Comparison of ENCODE assay signal across 8 mouse cellular contexts in genomic region chr1:180794170-180794569, GRCm38 (mm10). TPM values are rescaled to one million over a fixed set of nuclear protein-coding genes. Genes with fewer than 3 reads are reported as not detected.
DNase-seq lines count a peak whose midpoint lies in the region; ATAC-seq and TF ChIP-seq lines count a peak whose summit lies in the region.

No protein-coding gene starts in this region.

- peak overlapping the region; percentile 39 for H3K4me3 ChIP-seq in layer of hippocampus, adult 2 months
- peak overlapping the region; percentile 40 for H3K4me3 ChIP-seq in forebrain, embryonic 13.5 days
- H3K4me3 ChIP-seq in midbrain, embryonic 15.5 days, result peak overlapping the region; percentile 32
- H3K4me3 ChIP-seq in thymus, adult 2 months (ENCODE audit: control insufficient read depth, insufficient read depth, low read length), result no peak overlapping the region

- no peak for DNase-seq in layer of hippocampus, adult 2 months (ENCODE audit: low spot score in 2 of 2)
- no peak for DNase-seq in layer of hippocampus, postnatal 36 days
- DNase-seq in cerebellum, adult 11-12 months, result peak; percentile 87
- DNase-seq in kidney, postnatal 36 days, result peak; percentile 37 to 55
- no peak for DNase-seq in thymus, adult 2 months
- no peak for DNase-seq in left cerebral cortex, adult 9 months (ENCODE audit: low spot score in 2 of 2)

- under 1% methylated on average over 21 of the region's 21 CpGs for WGBS in forebrain, embryonic 13.5 days
- WGBS in midbrain, embryonic 15.5 days, result under 1% methylated on average over 21 of the region's 21 CpGs
- 17% methylated on average over 21 of the region's 21 CpGs for WGBS in thymus, adult 2 months

- TF ChIP-seq POLR2A in thymus, adult 2 months (IDR thresholded peaks at IDR 0.05; ENCODE audit: control insufficient read depth, extremely low read depth, insufficient read depth, low read length, poor library complexity), result no peak

- H3K36me3 ChIP-seq in forebrain, embryonic 13.5 days (ENCODE audit: poor library complexity, severe bottlenecking), result no peaks in the 10 kb centered on the region
- H3K36me3 ChIP-seq in midbrain, embryonic 15.5 days (replicated peaks), result no peaks in the 10 kb centered on the region
- no peaks in the 10 kb centered on the region for H3K36me3 ChIP-seq in thymus, adult 2 months (ENCODE audit: control insufficient read depth, insufficient read depth, low read length)

- H3K27ac ChIP-seq in layer of hippocampus, adult 2 months, result no peak overlapping the region
- no peak overlapping the region for H3K27ac ChIP-seq in forebrain, embryonic 13.5 days
- no peak overlapping the region for H3K27ac ChIP-seq in midbrain, embryonic 15.5 days
- H3K27ac ChIP-seq in thymus, adult 2 months (ENCODE audit: control insufficient read depth, insufficient read depth, low read length), result no peak overlapping the region

- H3K9ac ChIP-seq in forebrain, embryonic 13.5 days, result peak overlapping the region; percentile 68
- peak overlapping the region; percentile 29 for H3K9ac ChIP-seq in midbrain, embryonic 15.5 days

- H3K9me3 ChIP-seq in forebrain, embryonic 13.5 days (replicated peaks), result no peaks in the 10 kb centered on the region
- H3K9me3 ChIP-seq in midbrain, embryonic 15.5 days, result no peaks in the 10 kb centered on the region

- H3K27me3 ChIP-seq in forebrain, embryonic 13.5 days, result peaks cover 7% of the 10 kb centered on the region; the same call in 1 of the 2 replicates
- 0 out of 2 replicates have a peak, but pooled peaks cover 5% of the 10 kb centered on the region for H3K27me3 ChIP-seq in midbrain, embryonic 15.5 days (replicated peaks)
- H3K27me3 ChIP-seq in thymus, adult 2 months (ENCODE audit: control insufficient read depth, insufficient read depth, low read length), result no peaks in the 10 kb centered on the region

- H3K4me1 ChIP-seq in forebrain, embryonic 13.5 days, result peaks cover 9% of the 10 kb centered on the region
- peaks cover 8% of the 10 kb centered on the region for H3K4me1 ChIP-seq in midbrain, embryonic 15.5 days
- H3K4me1 ChIP-seq in thymus, adult 2 months (replicated peaks; ENCODE audit: control insufficient read depth, insufficient read depth, low read length), result peaks cover 3% of the 10 kb centered on the region; the same call in 1 of the 2 replicates

- peak overlapping the region; percentile 78 for H3K4me2 ChIP-seq in forebrain, embryonic 13.5 days
- H3K4me2 ChIP-seq in midbrain, embryonic 15.5 days, result peak overlapping the region; percentile 60

- ATAC-seq in forebrain, embryonic 13.5 days, result peak; percentile 88
- peak; percentile 84 for ATAC-seq in midbrain, embryonic 15.5 days (replicated peaks)

- no peak for TF ChIP-seq CTCF in layer of hippocampus, adult 2 months (conservative IDR thresholded peaks at IDR 0.05)
- no peak for TF ChIP-seq CTCF in thymus, adult 2 months (IDR thresholded peaks at IDR 0.05; ENCODE audit: borderline replicate concordance, control insufficient read depth, extremely low read depth, insufficient read depth, low read length, poor library complexity)

RNA-seq across cellular contexts. Expression of gene H3f3a, which starts 19.6 kb away (rescaled TPM):
- total RNA-seq in layer of hippocampus, adult 2 months (2021), result 100 to 1,000 TPM; 319 to 351 TPM
- 100 to 1,000 TPM; 365 to 366 TPM for total RNA-seq in layer of hippocampus, postnatal 36 days (2021)
- polyA plus RNA-seq in forebrain, embryonic 13.5 days (2015; fragmentation: Nextera tagmentation; extraction: Ambion mirVana), result 4,035 and 4,414 TPM in 2 replicates
- polyA plus RNA-seq in midbrain, embryonic 15.5 days (2015; fragmentation: Nextera tagmentation; extraction: Ambion mirVana), result 3,070 and 3,123 TPM in 2 replicates
- 750 and 796 TPM in 2 replicates for polyA plus RNA-seq in thymus, adult 2 months (2012; rRNA removed)

RNA-seq across cellular contexts. Expression of gene Sde2, which starts 56.8 kb away (rescaled TPM):
- 10 to 100 TPM; 22.9 TPM for total RNA-seq in layer of hippocampus, adult 2 months (2021)
- total RNA-seq in layer of hippocampus, postnatal 36 days (2021), result 10 to 100 TPM; 23.6 to 24.0 TPM
- 32.7 and 33.8 TPM in 2 replicates for polyA plus RNA-seq in forebrain, embryonic 13.5 days (2015; fragmentation: Nextera tagmentation; extraction: Ambion mirVana)
- polyA plus RNA-seq in midbrain, embryonic 15.5 days (2015; fragmentation: Nextera tagmentation; extraction: Ambion mirVana), result 29.0 and 30.9 TPM in 2 replicates
- 18.4 and 19.4 TPM in 2 replicates for polyA plus RNA-seq in thymus, adult 2 months (2012; rRNA removed)

Comparison
In these comparisons a context has a peak if more than half of its experiments do, and no peak if none do; other contexts are left out.
1. DNase-seq: peak in cerebellum, adult 11-12 months (single experiment) and kidney, postnatal 36 days (2 of 2); none in layer of hippocampus, adult 2 months (0 of 2), layer of hippocampus, postnatal 36 days (0 of 2), thymus, adult 2 months (single experiment) and left cerebral cortex, adult 9 months (0 of 2).